Mouse (Mus musculus) layer of hippocampus, postnatal 25 days (tissue): ENCODE measurements around the gene Ubp1. TPM values are rescaled to one million over a fixed set of nuclear protein-coding genes. Genes with fewer than 3 reads are reported as not detected.
A peak's percentile ranks its signal among the peaks of the same experiment; 100 is the strongest.
"Not testable (repeated sequence)": the region's sequence is repeated elsewhere in the genome, so short reads cannot be mapped to it uniquely, and the experiment has no call there.

Source experiments
- DNase-seq, 2 experiments: peaks; one replicate each; pipeline ENCODE4 v3.0.0; 2022; ENCODE audit warnings: mixed read lengths in 2 of 2, low spot score in 1 of 2; ENCODE audit errors: extremely low spot score in 1 of 2
- total RNA-seq, 2 experiments: library from RNA; stranded (reverse); gene quantifications; 2 replicates each; pipeline ENCODE4 v1.2.3; 2021

The Ubp1 gene
- total RNA-seq = 10 to 100 TPM; 60.4 to 80.9 TPM

DNA sequence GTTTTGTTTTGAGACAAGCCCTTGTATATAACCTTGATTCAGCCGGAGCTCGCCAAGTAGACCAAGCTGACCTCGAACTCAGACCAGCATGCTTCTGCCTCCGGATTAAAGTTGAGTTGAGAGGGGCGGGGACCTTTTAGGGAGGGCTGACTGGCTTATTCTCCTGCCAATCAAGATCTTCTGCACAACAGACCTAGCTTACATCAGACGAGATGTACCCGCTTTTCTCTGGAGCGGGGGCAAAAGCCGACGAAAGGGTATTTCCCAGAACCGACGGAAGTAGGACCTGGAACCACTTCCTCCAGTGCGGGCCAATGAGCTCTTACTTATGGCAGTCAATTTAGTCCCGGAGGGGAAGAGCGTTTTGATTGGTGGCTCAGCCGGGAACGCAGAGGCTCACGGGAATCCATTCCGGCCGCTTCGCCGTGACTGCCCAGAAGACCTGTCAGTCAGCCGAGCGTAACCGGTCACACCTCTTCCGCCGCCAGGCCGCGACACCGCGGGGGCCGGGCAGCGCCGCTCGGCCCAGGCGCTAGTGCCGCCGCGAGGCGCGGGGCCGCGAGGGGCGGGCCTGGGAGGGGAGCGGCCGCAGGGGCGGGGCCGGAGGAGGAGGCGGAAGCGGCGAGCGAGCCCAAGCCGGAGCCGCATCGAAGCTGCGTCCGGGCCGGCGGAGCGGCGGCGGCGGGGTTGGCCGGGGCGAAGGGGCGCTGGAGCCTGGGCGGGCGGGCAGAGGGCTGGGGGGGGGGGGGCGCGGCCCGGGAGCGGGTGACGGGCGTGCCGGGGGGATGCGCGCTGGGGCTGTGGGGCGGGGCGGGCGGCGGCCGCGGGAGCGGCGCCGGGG lies at the start of gene Ubp1:
TSS of gene Ubp1 (plus strand) at position 401 of the 841 bp plus-strand sequence.
- peak; percentile 78 to 88 for DNase-seq

DNA sequence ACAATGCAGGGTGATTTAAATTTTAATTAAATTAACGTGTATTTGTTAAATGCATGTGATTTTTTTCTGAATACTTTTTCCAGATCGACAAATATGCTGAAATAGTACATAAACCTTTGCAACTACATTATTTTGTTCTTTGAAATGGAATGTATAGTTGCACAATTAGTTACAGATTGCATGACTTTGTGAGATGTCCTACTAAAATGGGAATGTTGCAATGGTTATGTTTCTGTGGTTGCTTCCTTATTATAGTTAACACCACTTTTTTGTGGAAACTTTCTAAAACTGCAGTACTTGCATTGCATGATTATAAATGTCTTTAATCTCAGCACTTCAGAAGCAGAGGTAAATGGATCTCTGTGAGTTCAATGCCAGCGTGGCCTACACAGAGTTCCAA lies 35.8 kb upstream of the Ubp1 start:
- no peak for DNase-seq

DNA sequence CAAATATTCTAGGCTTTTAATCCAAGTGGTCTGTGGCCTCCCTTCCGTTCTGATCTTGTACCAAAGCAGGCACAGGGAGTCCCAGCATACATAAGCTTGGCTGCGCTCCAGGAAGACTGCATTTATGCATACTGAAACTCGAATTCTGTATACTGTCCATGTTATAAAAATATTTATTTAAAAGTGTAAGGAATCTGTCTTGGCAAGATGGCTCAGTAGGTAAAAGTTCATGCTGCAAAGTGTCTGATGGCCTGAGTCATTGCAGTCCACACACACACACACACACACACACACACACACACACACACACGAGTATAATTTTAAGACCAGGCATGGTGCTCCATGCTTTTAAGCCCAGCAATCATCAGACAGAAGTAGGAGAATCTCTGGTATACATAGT lies 27.6 kb upstream of the Ubp1 start:
- DNase-seq = no peak

DNA sequence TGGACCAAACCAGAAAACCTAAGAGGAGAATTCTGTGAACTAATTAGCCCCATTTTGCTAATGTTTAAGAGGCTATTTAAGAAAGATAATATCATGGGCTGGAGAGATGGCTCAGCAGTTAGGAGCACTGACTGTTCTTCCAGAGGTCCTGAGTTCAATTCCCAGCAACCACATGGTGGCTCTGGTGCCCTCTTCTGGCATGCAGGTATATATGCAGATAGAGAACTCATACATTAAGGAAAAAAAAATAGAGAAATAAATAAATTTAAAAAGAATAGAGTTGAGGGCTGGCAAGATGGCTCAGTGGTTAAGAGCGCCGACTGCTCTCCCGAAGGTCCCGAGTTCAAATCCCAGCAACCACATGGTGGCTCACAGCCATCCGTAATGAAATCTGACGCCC lies 26.4 kb upstream of the Ubp1 start:
- not testable (repeated sequence) for DNase-seq

DNA sequence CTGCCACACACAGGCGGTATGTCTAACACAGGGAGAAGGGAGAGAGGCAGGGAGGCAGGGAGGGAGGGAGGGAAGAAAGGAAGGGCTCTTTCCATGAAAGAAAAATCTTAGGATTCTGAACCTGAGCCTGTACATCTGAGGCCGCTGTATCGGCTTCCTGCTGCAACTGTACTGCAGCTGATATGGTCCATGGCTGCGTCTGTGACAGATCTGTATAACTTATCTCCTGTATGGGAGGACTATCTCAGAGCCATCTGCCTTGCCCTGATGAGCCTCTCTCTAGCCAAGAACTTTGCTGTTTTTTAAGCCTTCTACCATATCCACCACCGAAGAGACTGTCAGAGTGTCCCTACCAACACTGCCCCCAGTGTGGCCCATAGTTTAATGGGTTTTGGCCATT lies 14.9 kb upstream of the Ubp1 start:
- DNase-seq = no peak

DNA sequence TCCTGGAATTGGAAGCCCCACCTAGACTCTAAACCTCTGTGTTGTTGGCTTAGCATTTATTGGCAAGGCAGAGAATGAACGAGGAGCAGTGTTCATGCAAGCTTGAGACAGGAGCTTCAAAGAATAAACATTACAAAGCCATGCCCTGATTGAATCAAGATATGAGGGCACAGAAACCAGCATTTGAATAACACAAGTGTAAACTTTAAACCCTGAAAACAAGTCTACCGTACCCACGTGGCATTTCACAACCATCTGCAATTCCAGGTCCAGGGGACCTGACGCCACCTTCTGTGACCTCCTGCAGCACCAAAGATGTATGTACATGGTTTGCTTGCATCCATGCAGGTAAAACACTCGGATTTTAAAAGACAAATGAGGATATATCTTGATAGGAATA lies 8.1 kb upstream of the Ubp1 start:
- no peak for DNase-seq

DNA sequence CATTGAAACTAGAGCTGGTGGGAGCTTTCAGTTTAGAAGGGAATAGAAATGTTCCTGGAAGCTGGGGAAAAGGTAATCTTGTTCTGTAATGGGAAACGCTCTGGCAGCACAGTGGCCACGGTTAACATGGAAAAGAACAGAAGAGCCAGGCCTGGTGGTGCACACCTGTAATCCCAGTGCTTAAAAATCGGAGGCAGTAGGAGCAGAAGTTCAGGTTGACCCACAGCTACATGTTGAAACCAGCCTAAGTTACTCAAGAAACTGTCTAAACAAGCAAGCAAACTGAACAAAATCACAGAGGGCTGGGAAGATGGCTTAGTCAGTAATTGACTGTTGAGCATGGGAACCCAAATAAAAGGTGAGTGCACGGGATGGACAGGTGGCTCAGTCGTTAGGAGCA lies 5.9 kb upstream of the Ubp1 start:
- DNase-seq = no peak

DNA sequence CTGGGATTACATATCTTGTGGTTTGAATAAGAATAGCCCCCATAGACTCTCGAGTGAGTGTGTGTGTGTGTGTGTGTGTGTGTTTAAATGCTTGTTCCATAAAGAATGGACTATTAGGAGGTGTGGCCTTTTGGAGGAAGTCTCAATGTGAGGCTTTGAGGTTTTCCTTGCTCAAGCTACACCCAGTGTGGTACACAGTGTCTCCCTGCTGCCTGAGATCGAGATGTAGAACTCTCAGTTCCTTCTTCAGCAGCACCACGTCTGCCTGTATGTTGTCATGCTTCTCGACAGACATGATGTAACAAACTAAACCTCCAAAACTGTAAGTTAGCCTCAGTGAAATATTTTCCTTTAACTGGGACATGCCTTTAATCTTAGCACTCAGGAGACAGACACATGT lies 2.1 kb upstream of the Ubp1 start:
- DNase-seq = no peak

DNA sequence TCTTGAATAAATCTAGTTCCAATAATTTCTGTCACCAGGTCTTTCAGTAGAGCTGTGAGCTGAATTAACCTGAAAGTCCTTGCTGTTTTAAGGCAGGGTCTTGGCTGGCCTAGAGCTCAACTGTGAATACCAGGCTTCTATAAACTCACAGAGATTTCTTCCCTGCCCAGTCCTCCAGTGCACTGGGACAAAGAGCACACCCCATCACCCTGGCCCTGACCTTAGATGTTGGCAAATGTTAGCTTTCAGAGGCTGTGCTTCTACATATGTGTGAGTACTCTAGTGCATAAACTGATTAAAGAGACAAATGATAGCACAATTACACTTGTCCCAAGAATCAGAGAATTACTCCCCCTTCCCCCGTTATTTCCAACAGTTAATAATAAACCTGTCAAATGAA lies 1.1 kb upstream of the Ubp1 start:
- DNase-seq = no peak

DNA sequence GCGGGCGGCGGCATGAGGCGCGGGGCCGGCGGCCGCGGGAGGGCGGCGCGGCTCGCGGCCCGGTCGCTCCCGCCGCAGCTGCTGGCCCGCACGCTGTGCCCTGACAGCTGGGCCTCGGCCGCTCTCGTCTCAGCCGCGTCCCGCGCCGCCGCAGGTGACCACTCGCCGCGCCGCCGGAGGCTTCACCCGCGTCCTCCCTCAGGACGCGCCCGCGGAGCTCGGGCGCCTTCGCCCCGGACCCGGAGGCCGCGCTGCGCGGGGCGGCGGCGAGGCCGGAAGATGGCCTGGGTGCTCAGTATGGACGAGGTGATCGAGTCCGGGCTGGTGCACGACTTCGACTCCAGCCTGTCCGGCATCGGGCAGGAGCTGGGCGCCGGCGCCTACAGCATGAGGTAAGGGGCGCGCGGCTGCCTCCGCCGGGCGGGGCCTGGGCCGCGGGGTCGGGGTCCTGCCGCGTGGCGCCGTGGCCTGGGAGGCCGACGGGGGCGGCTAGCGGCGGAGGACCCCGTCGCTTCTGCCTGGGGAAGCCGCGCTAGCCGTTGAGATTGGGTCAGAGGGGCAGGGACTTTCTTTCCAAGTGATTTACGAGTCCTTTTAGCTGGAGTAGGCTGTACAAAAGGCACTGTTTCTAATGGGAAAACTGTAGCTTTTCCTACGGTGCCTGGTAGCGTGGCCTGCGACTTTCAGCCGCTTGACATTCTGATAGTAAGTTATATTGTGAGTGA lies 803 bp downstream of the Ubp1 start:
- no peak for DNase-seq

DNA sequence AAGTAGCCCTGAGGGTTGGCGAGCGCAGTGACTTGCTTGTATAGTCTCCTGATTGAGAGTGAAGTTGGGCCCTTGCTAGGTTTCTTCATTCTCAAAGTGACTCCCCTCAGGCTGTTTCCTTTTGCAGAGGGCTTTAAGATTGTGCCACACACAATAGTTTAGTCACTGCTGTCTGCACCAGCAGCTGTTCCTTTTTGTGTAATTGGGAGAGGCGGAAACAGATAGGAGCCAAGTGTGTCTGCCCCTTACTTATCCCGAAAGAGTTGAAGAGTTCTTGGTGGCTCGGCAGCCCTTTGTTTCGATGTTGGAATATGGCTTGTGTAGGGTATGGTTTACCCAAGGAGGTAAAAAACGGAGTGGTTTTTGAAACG lies 1.4 kb downstream of the Ubp1 start:
- no peak for DNase-seq

DNA sequence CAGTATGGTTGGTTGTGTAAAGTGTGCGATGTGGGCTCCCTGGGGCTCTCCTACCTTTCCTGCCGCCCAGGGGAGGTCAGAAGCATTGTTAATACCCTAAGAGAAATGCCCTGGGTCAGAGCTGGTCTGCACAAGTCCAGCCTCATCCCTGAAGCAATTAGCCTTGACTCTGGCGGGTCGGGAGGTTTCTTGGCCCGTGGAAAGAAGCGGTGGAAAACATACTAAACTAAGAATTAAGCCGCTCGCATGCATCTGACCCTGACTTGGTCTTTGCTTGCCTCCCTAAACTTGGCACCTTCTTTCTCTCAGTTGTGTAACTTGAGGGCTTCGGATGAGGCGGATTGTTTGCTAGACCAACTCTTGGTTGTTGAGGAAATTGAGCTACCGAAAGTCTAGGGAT lies 1.8 kb downstream of the Ubp1 start:
- DNase-seq = no peak

DNA sequence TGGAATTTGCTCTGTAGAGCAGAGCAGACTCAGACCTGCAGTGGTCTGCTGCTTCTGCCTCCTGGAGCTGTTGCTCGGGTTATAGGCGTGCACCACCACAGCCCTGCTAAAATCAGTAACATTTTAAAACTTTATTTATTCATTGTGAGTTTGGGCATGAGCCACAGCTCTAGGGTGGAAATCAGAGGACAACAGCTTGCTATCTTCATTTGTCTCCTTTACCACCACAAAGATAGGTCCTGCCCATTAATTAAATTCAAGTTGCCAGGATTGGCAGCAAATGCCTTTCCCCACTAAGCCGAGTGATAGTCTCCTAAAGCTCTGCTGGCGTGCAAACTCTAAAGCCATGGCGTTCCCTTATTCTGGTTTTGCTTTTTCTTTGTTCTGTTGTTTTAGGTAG lies 4.9 kb downstream of the Ubp1 start:
- no peak for DNase-seq

DNA sequence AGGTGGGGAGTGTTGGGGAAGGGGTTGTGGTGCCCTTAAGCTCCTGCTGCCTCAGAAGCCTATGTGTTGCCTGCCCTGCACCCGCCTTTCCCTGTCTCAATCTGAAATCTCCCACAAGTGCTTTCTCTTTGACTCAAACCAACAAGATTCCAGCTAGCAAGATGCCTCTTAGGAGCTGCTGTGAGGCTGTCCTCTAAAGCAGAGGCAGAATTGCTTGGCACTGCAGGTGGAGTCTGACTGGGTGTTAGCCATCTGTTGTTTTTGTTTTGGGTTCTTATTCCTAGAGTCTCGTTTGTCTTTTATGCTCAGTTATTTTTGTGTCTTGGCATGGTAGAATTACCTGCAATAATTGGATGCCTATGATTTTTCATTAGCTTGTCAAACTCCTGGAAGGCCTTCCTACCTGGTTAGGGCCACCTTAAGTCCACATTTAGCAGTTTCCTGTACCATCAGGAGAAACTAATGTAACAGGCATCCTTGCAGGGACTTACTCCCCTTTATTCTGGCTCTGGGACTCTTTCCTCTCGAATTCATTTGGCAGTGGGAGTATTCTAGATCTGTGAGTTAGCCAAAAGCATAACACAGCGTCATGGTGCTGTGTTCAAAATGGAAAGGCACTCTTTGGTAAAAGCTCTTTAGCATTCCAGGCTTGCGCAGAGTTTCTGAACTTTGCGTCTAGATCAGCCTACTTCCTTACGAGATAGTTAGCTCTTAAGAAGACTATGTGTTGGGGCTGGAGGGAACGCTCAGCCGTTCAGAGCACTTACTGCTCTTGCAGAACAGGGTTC lies 8.5 kb downstream of the Ubp1 start:
- no peak for DNase-seq

DNA sequence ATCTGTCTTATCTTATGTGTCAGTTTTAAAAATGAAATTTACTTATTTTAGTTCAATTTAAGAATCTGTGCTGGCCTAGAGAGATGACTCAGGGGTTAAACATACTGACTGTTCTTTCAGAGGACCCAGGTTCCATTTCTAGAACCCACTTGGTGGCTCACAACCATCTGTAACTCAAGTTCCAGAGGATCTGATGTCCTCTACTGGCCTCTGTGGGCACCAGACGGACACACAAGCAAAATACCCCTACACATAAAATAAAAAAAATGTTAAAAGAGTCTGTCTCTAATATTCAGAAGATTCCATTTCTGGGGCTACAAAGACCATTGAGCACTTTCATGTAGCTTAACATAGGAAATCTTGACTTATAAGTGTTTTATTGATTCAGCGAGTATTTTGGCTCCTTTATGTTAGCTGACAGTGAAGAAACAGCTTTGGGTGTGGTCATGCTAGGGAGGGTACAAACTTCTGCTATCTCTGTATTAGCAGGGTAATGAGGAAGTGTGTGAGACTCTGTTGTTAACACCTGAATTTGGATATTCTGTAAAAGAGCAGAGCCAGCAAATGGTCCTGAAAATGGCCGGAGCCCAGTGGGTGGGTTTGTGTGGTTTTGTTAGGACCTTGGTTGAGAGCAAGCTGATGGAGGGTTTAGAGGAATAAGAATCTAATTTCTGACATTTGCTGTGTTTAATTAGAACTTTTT lies 10.5 kb downstream of the Ubp1 start:
- no peak for DNase-seq

DNA sequence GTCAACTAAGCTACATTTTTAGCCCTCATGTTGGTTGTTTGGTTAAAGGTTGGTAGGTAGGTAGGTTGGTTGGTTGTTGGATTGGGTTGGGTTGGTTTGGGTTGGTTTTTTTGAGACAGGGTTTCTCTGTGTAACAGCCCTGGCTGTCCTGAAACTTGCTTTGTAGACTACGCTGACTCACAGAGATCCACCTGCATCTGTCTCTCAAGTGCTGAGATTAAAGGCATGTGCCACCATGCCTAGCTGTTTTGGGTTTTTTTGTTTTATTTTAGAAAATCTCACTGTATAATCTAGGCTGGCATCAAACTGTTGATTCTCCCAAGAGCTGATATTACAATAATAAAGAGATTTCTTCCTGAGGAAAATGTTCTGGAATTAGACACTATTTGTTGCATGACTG lies 12.6 kb downstream of the Ubp1 start:
- DNase-seq = no peak

DNA sequence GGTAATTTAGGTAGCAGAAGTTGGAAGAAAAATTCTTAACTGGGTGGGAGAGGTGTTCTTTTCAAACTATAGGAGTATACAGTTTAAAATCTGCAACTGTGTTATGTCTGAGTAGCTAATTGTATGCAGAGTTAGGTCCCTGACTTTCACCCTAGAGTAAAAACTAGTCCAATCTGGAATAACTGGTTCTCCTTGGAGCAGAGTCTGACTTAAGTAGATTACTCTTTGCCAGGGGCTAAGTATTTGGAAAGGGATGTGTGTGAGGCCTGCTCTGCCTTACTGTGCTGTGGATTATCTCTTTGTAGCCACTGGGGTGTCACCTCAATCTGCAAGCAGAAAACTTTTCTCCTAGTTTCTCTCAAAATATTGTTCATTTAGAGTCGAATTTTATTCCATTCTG lies 16.5 kb downstream of the Ubp1 start:
- DNase-seq = no peak

DNA sequence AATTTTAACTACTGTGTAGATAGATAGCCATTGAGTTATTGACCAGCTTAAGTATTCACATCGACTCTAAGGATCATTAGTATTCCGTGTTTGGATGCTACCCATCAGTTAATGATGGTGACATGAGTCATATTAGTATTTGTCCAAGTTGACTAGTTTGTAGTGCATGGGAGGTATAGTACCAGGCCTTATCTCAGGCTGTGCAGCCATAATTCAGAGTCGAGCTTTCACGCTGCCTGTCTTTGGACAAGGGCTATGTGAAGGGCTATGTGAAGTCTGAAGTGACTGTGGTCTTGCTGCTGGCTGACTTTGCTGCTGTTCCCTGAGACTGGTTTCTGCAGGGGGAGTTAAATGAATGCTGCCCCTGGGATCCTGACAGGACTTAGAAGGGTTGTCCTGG lies 27.0 kb downstream of the Ubp1 start:
- no peak for DNase-seq

DNA sequence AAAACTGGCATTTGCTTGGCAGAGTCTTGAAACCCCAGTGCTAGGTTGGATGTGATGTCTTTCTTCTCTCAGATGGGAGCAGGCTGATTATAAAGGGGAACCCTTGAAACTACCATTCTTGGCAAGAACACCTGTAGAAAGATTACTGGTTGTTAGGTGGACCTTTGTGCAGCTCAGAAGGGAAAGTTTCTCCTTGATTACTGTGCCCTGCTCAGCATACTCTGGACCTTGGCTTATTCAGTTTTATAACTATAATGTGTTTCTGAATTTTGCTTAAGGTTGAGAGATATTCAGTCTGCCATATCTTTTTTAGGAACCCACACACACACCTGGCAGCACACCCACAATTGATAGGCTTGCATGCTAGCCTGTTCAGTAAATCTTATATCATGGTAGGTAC lies 33.0 kb downstream of the Ubp1 start:
- no peak for DNase-seq

DNA sequence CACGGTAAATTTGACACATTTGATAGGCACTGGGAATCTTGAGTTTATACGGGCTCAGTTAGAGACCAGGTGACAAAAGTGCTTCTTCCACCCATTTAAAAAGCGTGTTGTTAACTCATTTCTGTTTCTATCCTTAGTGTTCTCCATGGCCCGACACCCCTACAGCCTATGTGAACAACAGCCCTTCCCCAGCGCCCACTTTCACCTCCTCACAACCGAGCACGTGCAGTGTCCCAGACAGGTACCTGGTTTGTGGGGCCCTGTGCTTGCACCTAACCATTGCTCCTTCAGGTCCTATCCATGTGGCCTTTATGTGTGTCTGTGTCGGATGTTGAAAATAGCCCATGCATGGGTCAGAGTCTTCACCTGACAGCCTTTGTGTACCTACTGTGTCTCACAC lies 33.7 kb downstream of the Ubp1 start:
- no peak for DNase-seq

DNA sequence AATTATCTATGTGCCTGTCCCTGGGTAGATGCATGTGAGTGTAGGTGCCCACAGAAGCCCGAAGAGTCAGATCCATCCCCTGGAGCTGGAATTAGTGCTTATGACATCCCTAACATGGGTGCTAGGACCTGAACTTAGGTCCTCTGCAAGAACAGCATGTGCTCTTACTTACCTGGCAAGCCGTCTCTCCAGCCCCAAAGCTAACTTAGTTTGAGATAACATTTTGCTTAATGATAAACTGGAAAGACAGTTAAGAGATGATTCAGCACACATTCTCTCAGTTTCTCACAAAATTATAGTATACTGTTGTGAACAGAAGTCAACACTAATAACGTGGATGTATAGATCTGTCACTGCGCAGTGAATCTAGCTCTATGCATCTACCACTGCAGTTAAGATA lies 36.1 kb downstream of the Ubp1 start:
- DNase-seq = no peak
